Mouse (Mus musculus) heart, adult 9 months (tissue): ENCODE measurements around the gene Gm29776.

ENCODE experiments used
- DNase-seq, 2 experiments: peaks; one replicate each; pipeline ENCODE4 v3.0.0; 2022; ENCODE audit warnings: low spot score in 2 of 2

Gene Gm29776

GRCm38 (mm10) chr14:54650621-54651454 lies 47.8 kb downstream of the Gm29776 start:
- DNase-seq = peak; percentile 52 to 84

- DNase-seq = no peak
Observed at GRCm38 (mm10) chr14:54647900-54648299, 50.7 kb downstream of the Gm29776 start.

- no peak for DNase-seq
Observed at GRCm38 (mm10) chr14:54646898-54647636, 51.6 kb downstream of the Gm29776 start.

GRCm38 (mm10) chr14:54646455-54646854 lies 52.2 kb downstream of the Gm29776 start:
- DNase-seq = no peak

DNA sequence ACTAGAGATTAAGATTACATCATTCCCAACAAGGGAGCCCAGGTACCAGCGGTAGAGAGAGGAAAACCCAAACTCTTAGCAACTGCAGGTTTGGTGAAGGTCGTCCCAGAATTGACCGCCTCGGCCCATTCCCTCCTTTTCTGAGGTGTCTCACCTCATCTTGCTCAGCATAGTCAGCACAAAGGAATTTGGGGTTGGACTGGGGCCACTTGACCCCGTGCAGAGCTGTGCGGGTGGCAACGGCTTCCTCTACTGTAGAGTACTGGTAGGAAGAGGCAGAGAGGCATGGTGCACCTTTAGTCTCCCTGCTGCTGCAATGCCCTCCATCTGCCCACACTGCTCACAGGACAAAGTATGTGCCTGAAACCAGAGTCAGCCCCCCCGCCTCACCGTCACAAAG lies 54.3 kb downstream of the Gm29776 start:
- no peak for DNase-seq

DNA sequence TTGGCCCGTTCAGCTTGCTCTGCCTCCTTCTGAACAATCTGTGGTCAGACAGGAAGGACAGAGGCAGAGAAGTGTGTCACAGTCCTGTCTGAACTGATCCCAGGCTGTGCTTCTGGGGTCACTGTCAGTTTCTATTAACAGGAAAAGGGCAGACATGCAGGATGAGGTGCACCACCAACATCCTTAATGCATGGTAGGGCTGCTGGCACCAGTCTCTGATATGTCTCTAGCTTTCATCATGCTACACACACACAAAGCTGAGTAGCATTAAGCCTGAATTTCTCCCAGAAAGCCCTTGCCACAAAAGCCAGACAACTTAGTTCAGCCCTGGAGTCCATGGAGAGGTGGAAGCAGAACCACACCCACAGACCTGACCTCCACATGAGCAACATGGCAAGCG lies 55.6 kb downstream of the Gm29776 start:
- DNase-seq = no peak
